Mouse (Mus musculus): Measurements from ENCODE around the gene Tnfrsf25. TPM values are rescaled to one million over a fixed set of nuclear protein-coding genes. Genes with fewer than 3 reads are reported as not detected.
A peak's percentile ranks its signal among the peaks of the same experiment; 100 is the strongest.

The Tnfrsf25 gene
- polyA plus RNA-seq, 1 experiment = 1.4 TPM

DNA sequence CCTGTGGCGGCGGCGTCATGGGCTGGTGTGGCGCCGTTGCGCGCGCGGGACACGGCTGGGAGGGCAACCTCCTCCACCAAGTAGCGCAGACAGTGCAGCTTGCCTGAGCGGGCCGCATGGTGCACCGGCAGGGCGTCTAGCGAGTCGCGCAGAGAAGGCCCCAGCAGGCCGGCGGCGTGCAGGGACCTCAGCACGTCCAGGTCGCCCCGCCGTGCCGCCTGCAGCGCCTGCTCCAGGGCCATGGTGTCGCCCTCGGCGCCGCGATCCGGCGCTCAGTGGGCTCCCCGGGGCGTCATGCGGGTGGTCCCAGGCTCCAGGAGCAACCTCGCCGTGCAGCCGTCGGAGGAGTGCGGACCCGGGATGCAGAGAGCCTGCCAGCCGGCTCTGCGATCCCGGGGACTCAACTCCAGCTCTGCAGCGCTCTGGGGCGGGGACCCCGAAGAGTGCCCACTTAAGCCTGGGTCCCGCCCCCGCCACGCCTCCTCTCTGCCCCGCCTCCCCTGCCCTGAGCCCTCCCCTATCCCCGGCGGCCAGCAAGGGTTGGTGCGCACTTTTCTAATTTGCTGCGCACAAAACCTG, 36.3 kb downstream of the Tnfrsf25 start, which contains the start of gene Espn:
TSS of gene Espn (minus strand) at position 406 of the 579 bp plus-strand sequence.
- TF ChIP-seq CTCF (IDR thresholded peaks at IDR 0.05; ENCODE audit: borderline replicate concordance, insufficient read depth, low read depth, low read length) (no peak), POLR2A (IDR thresholded peaks at IDR 0.05; ENCODE audit: borderline replicate concordance, insufficient read depth, low read length) (no peak)
- no peak for DNase-seq
- H3K27me3 ChIP-seq (ENCODE audit: control insufficient read depth, insufficient read depth, low read length) = peaks cover 3% of the 10 kb centered on the region; the same call in 1 of the 2 replicates
- H3K4me3 ChIP-seq (replicated peaks; ENCODE audit: insufficient read depth, low read depth, low read length) = no peak within 1 kb of the TSS
- 4% methylated on average over 57 of the region's 57 CpGs for WGBS
- H3K4me1 ChIP-seq (ENCODE audit: control insufficient read depth, insufficient read depth, low read length) = no peaks in the 10 kb centered on the region
- H3K27ac ChIP-seq (ENCODE audit: insufficient read depth, low read length) = no peak within 1 kb of the TSS

GRCm38 (mm10) chr4:152153771-152154177, 38.0 kb downstream of the Tnfrsf25 start:
- 4% methylated on average over 23 of the region's 23 CpGs for WGBS
- peak; percentile 35 to 67 for DNase-seq
- no peak overlapping the region for H3K4me3 ChIP-seq (replicated peaks; ENCODE audit: insufficient read depth, low read depth, low read length)
- no peaks in the 10 kb centered on the region for H3K4me1 ChIP-seq (ENCODE audit: control insufficient read depth, insufficient read depth, low read length)
- peaks cover 4% of the 10 kb centered on the region; the same call in 1 of the 2 replicates for H3K27me3 ChIP-seq (ENCODE audit: control insufficient read depth, insufficient read depth, low read length)
- no peak overlapping the region for H3K27ac ChIP-seq (ENCODE audit: insufficient read depth, low read length)
- TF ChIP-seq CTCF (IDR thresholded peaks at IDR 0.05; ENCODE audit: borderline replicate concordance, insufficient read depth, low read depth, low read length) (peak; percentile 78; the same call in 1 of the 2 replicates), POLR2A (IDR thresholded peaks at IDR 0.05; ENCODE audit: borderline replicate concordance, insufficient read depth, low read length) (no peak)

DNA sequence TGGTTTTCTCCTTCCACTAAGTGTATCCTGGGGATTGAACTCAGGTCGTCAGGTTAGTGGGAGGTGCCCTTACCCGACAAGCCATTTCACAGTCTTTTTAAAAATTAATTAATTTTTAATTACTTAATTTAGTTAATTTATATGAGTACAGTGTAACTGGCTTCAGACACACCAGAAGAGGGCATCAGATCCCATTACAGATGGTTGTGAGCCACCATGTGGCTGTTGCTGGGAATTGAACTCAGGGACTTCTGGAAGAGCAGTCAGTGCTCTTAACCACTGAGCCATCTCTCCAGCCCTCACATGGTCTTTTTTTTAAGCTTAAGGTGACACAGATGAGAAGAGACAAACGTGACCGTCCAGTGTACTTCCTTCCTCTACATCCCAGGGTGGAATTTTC, 39.3 kb downstream of the Tnfrsf25 start:
- no peak for DNase-seq
- H3K27me3 ChIP-seq (ENCODE audit: control insufficient read depth, insufficient read depth, low read length) = peaks cover 4% of the 10 kb centered on the region; the same call in 1 of the 2 replicates
- no peak for TF ChIP-seq CTCF (IDR thresholded peaks at IDR 0.05; ENCODE audit: borderline replicate concordance, insufficient read depth, low read depth, low read length)
- no peak for TF ChIP-seq POLR2A (IDR thresholded peaks at IDR 0.05; ENCODE audit: borderline replicate concordance, insufficient read depth, low read length)
- no peak overlapping the region for H3K27ac ChIP-seq (ENCODE audit: insufficient read depth, low read length)
- no peak overlapping the region for H3K4me3 ChIP-seq (replicated peaks; ENCODE audit: insufficient read depth, low read depth, low read length)
- whole genome bisulfite sequencing = 82% methylated on average over 4 of the region's 4 CpGs
- H3K4me1 ChIP-seq (ENCODE audit: control insufficient read depth, insufficient read depth, low read length) = no peaks in the 10 kb centered on the region

- H3K4me3 ChIP-seq (replicated peaks; ENCODE audit: insufficient read depth, low read depth, low read length) = no peak overlapping the region
- peak in 1 of 2 experiments; percentile 48 for DNase-seq
- TF ChIP-seq CTCF (IDR thresholded peaks at IDR 0.05; ENCODE audit: borderline replicate concordance, insufficient read depth, low read depth, low read length) (peak; percentile 65), POLR2A (IDR thresholded peaks at IDR 0.05; ENCODE audit: borderline replicate concordance, insufficient read depth, low read length) (no peak)
Observed at GRCm38 (mm10) chr4:152157779-152158584, 42.2 kb downstream of the Tnfrsf25 start.

DNA sequence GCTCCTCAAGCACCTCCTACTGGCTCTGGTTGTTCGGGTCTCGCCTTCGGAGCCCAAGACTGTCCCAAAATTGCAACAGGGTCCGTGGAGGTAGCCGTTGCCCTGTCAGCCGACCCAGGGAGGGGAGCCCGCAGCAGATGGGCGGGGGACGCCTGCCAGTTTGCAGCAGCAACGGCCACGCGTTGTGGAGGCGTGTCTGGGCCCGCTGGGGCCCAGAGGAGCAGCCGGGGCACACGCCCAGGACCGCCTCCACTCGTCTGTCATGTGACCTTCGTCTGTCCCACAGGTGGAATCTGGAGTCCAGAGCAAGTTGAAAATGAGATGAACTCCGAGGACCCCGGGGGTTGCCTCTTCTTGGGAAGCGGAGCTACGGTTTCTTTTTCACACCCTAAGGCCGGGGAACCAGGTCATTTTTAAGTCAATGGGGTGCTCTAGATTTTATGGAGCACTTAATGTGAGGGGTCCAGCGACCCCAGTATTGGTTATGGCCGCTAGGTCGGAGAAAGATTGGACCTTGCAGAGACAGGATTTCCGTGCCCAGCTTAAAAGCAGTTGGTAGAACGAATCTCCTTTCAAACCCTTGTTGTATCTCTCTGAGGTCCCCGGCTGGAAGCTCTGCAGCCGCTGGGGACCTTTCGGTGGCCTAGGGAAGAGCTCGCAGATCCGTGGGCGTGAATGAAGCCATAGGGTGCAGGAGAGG, 43.0 kb downstream of the Tnfrsf25 start, which contains the start of gene Hes2:
TSS of gene Hes2 (plus strand) at position 283 of the 700 bp plus-strand sequence.
- no peaks in the 10 kb centered on the region for H3K4me1 ChIP-seq (ENCODE audit: control insufficient read depth, insufficient read depth, low read length)
- DNase-seq = no peak
- peaks cover 3% of the 10 kb centered on the region; the same call in 1 of the 2 replicates for H3K27me3 ChIP-seq (ENCODE audit: control insufficient read depth, insufficient read depth, low read length)
- 3% methylated on average over 35 of the region's 35 CpGs for WGBS
- TF ChIP-seq CTCF (IDR thresholded peaks at IDR 0.05; ENCODE audit: borderline replicate concordance, insufficient read depth, low read depth, low read length) = no peak
- no peak for TF ChIP-seq POLR2A (IDR thresholded peaks at IDR 0.05; ENCODE audit: borderline replicate concordance, insufficient read depth, low read length)
- H3K27ac ChIP-seq (ENCODE audit: insufficient read depth, low read length) = no peak within 1 kb of the TSS
- H3K4me3 ChIP-seq (replicated peaks; ENCODE audit: insufficient read depth, low read depth, low read length) = no peak within 1 kb of the TSS

More at GRCm38 (mm10) chr4:152157779-152158584, 42.2 kb downstream of the Tnfrsf25 start:
- 17% methylated on average over 21 of the region's 21 CpGs for whole genome bisulfite sequencing
- Histone ChIP-seq H3K27me3 (ENCODE audit: control insufficient read depth, insufficient read depth, low read length) (peaks cover 3% of the 10 kb centered on the region; the same call in 1 of the 2 replicates), H3K4me1 (ENCODE audit: control insufficient read depth, insufficient read depth, low read length) (no peaks in the 10 kb centered on the region), H3K27ac (ENCODE audit: insufficient read depth, low read length) (no peak overlapping the region)

GRCm38 (mm10) chr4:152159285-152159678, 43.5 kb downstream of the Tnfrsf25 start:
- Histone ChIP-seq H3K27ac (ENCODE audit: insufficient read depth, low read length) (no peak overlapping the region), H3K4me3 (replicated peaks; ENCODE audit: insufficient read depth, low read depth, low read length) (no peak overlapping the region), H3K4me1 (ENCODE audit: control insufficient read depth, insufficient read depth, low read length) (no peaks in the 10 kb centered on the region), H3K27me3 (ENCODE audit: control insufficient read depth, insufficient read depth, low read length) (peaks cover 3% of the 10 kb centered on the region; the same call in 1 of the 2 replicates)
- DNase-seq = no peak
- WGBS = 2% methylated on average over 19 of the region's 19 CpGs
- no peak for TF ChIP-seq POLR2A (IDR thresholded peaks at IDR 0.05; ENCODE audit: borderline replicate concordance, insufficient read depth, low read length)
- no peak for TF ChIP-seq CTCF (IDR thresholded peaks at IDR 0.05; ENCODE audit: borderline replicate concordance, insufficient read depth, low read depth, low read length)

GRCm38 (mm10) chr4:152160748-152161147, 45.0 kb downstream of the Tnfrsf25 start:
- Histone ChIP-seq H3K4me3 (replicated peaks; ENCODE audit: insufficient read depth, low read depth, low read length) (no peak overlapping the region), H3K27me3 (ENCODE audit: control insufficient read depth, insufficient read depth, low read length) (peaks cover 3% of the 10 kb centered on the region; the same call in 1 of the 2 replicates), H3K4me1 (ENCODE audit: control insufficient read depth, insufficient read depth, low read length) (no peaks in the 10 kb centered on the region), H3K27ac (ENCODE audit: insufficient read depth, low read length) (no peak overlapping the region)
- TF ChIP-seq POLR2A (IDR thresholded peaks at IDR 0.05; ENCODE audit: borderline replicate concordance, insufficient read depth, low read length) = no peak
- no peak for TF ChIP-seq CTCF (IDR thresholded peaks at IDR 0.05; ENCODE audit: borderline replicate concordance, insufficient read depth, low read depth, low read length)
- WGBS = 51% methylated on average over 4 of the region's 4 CpGs
- no peak for DNase-seq

All from cerebellum, adult 2 months (tissue).